In genomic region chr11:97684766-97685165, GRCm38 (mm10) we compare ENCODE assay signal across 9 mouse cellular contexts. TPM values are rescaled to one million over a fixed set of nuclear protein-coding genes. Genes with fewer than 3 reads are reported as not detected.
DNase-seq lines count a peak whose midpoint lies in the region; ATAC-seq and TF ChIP-seq lines count a peak whose summit lies in the region.
"Had no signal": no experiment of that assay in that cellular context is flagged by ENCODE, and none has a peak within 500 bp of the region (broad histone marks: within the 10 kb centered on the region; RNA-seq: fewer than 3 reads in every experiment).

No protein-coding gene starts in this region.

- TF ChIP-seq CTCF in lung, embryonic 14.5 days (IDR thresholded peaks at IDR 0.05; ENCODE audit: low read depth): no peak

- H3K9ac ChIP-seq in forebrain, embryonic 16.5 days (replicated peaks; ENCODE audit: low read depth, low read length): no peak overlapping the region
- H3K9ac ChIP-seq in lung, embryonic 14.5 days: no peak overlapping the region
- no peak overlapping the region for H3K9ac ChIP-seq in heart, embryonic 11.5 days (ENCODE audit: low read depth, low read length)
- H3K9ac ChIP-seq in limb, embryonic 13.5 days: no peak overlapping the region

- ATAC-seq in forebrain, embryonic 16.5 days: no peak
- ATAC-seq in lung, embryonic 14.5 days (ENCODE audit: insufficient read depth): no peak
- no peak for ATAC-seq in heart, embryonic 11.5 days (replicated peaks; ENCODE audit: insufficient number of reproducible peaks, low FRiP score, low TSS enrichment)
- ATAC-seq in limb, embryonic 13.5 days (ENCODE audit: low FRiP score, low read depth): no peak

- DNase-seq in forebrain, embryonic 10.5 days (ENCODE audit: extremely low spot score, low spot score): no peak
- DNase-seq in lung, embryonic 14.5 days: no peak
- DNase-seq in lung, postnatal 14 days: no peak
- no peak for DNase-seq in Muller cell, postnatal 12 days (ENCODE audit: inconsistent ontology term)
- no peak for DNase-seq in retina, postnatal 1 day

- H3K9me3 ChIP-seq in forebrain, embryonic 10.5 days: no peaks in the 10 kb centered on the region
- no peaks in the 10 kb centered on the region for H3K9me3 ChIP-seq in forebrain, embryonic 16.5 days (ENCODE audit: control insufficient read depth, low read length)
- H3K9me3 ChIP-seq in lung, embryonic 14.5 days (ENCODE audit: low read depth, low read length): no peaks in the 10 kb centered on the region
- no peaks in the 10 kb centered on the region for H3K9me3 ChIP-seq in heart, embryonic 11.5 days (replicated peaks; ENCODE audit: control insufficient read depth, low read length)
- H3K9me3 ChIP-seq in limb, embryonic 13.5 days: no peaks in the 10 kb centered on the region

- peaks cover 71% of the 10 kb centered on the region for H3K36me3 ChIP-seq in forebrain, embryonic 10.5 days (replicated peaks)
- peaks cover 4% of the 10 kb centered on the region; the same call in 1 of the 2 replicates for H3K36me3 ChIP-seq in forebrain, embryonic 16.5 days (ENCODE audit: control insufficient read depth, insufficient read depth)
- peaks cover 41% of the 10 kb centered on the region for H3K36me3 ChIP-seq in lung, embryonic 14.5 days (ENCODE audit: insufficient read depth)
- H3K36me3 ChIP-seq in heart, embryonic 11.5 days (ENCODE audit: control insufficient read depth, insufficient read depth, low read length): peaks cover 15% of the 10 kb centered on the region
- peaks cover 48% of the 10 kb centered on the region for H3K36me3 ChIP-seq in limb, embryonic 13.5 days

- H3K27ac ChIP-seq in forebrain, embryonic 10.5 days: 0 out of 2 replicates have a peak overlapping the region, but pooled peaks have one; percentile 77
- no peak overlapping the region for H3K27ac ChIP-seq in forebrain, embryonic 16.5 days (ENCODE audit: low read length)
- H3K27ac ChIP-seq in lung, embryonic 14.5 days (ENCODE audit: low read depth): 0 out of 2 replicates have a peak overlapping the region, but pooled peaks have one; percentile 36
- H3K27ac ChIP-seq in heart, embryonic 11.5 days (ENCODE audit: low read depth, low read length): peak overlapping the region; percentile 59; the same call in 1 of the 2 replicates
- H3K27ac ChIP-seq in limb, embryonic 13.5 days: no peak overlapping the region

- H3K4me1 ChIP-seq in forebrain, embryonic 10.5 days: peaks cover 47% of the 10 kb centered on the region
- peaks cover 14% of the 10 kb centered on the region for H3K4me1 ChIP-seq in forebrain, embryonic 16.5 days (replicated peaks; ENCODE audit: control insufficient read depth, insufficient read depth, low read length)
- peaks cover 10% of the 10 kb centered on the region; the same call in 1 of the 2 replicates for H3K4me1 ChIP-seq in lung, embryonic 14.5 days (ENCODE audit: insufficient read depth)
- peaks cover 10% of the 10 kb centered on the region for H3K4me1 ChIP-seq in heart, embryonic 11.5 days (ENCODE audit: control insufficient read depth, insufficient read depth, low read length)
- H3K4me1 ChIP-seq in limb, embryonic 13.5 days: peaks cover 26% of the 10 kb centered on the region

- H3K27me3 ChIP-seq in forebrain, embryonic 10.5 days (ENCODE audit: poor library complexity, severe bottlenecking): 0 out of 2 replicates have a peak, but pooled peaks cover 3% of the 10 kb centered on the region
- no peaks in the 10 kb centered on the region for H3K27me3 ChIP-seq in forebrain, embryonic 16.5 days (replicated peaks; ENCODE audit: control insufficient read depth, insufficient read depth, low read length)
- H3K27me3 ChIP-seq in lung, embryonic 14.5 days (ENCODE audit: insufficient read depth, low read length): no peaks in the 10 kb centered on the region
- no peaks in the 10 kb centered on the region for H3K27me3 ChIP-seq in heart, embryonic 11.5 days (ENCODE audit: control insufficient read depth, insufficient read depth, low read length)
- H3K27me3 ChIP-seq in limb, embryonic 13.5 days: no peaks in the 10 kb centered on the region

- WGBS in forebrain, embryonic 10.5 days: 44% methylated on average over 7 of the region's 7 CpGs
- 55% methylated on average over 7 of the region's 7 CpGs for WGBS in forebrain, embryonic 16.5 days
- WGBS in lung, embryonic 14.5 days: 33% methylated on average over 7 of the region's 7 CpGs
- WGBS in heart, embryonic 11.5 days (ENCODE audit: insufficient replicate concordance): 34% methylated on average over 7 of the region's 7 CpGs
- 34% methylated on average over 7 of the region's 7 CpGs for WGBS in limb, embryonic 13.5 days

- H3K4me3 ChIP-seq in forebrain, embryonic 10.5 days: peak overlapping the region; percentile 56; the same call in 1 of the 2 replicates
- H3K4me3 ChIP-seq in forebrain, embryonic 16.5 days (replicated peaks; ENCODE audit: low read length): no peak overlapping the region
- no peak overlapping the region for H3K4me3 ChIP-seq in lung, embryonic 14.5 days (ENCODE audit: low read depth, low read length)
- no peak overlapping the region for H3K4me3 ChIP-seq in heart, embryonic 11.5 days (ENCODE audit: low read depth, low read length)
- H3K4me3 ChIP-seq in limb, embryonic 13.5 days: no peak overlapping the region

- no peak overlapping the region for H3K4me2 ChIP-seq in forebrain, embryonic 16.5 days (ENCODE audit: low read length)
- peak overlapping the region; percentile 67; the same call in 1 of the 2 replicates for H3K4me2 ChIP-seq in lung, embryonic 14.5 days
- no peak overlapping the region; the same call in 1 of the 2 replicates for H3K4me2 ChIP-seq in heart, embryonic 11.5 days
- H3K4me2 ChIP-seq in limb, embryonic 13.5 days (replicated peaks): peak overlapping the region; percentile 84; the same call in 1 of the 2 replicates

RNA-seq across cellular contexts. Expression of gene Cisd3, which starts 0.9 kb away (rescaled TPM):
- polyA plus RNA-seq in forebrain, embryonic 10.5 days (2016; fragmentation: Nextera tagmentation; extraction: Ambion mirVana): 17.0 and 21.7 TPM in 2 replicates
- polyA plus RNA-seq in forebrain, embryonic 16.5 days (2015; fragmentation: Nextera tagmentation; extraction: Ambion mirVana): 14.6 and 15.4 TPM in 2 replicates
- 27.1 and 35.3 TPM in 2 replicates for polyA plus RNA-seq in lung, embryonic 14.5 days (2014; fragmentation: Nextera tagmentation; extraction: Ambion mirVana)
- 45.8 and 52.3 TPM in 2 replicates for polyA plus RNA-seq in heart, embryonic 11.5 days (2014; fragmentation: Nextera tagmentation; extraction: Ambion mirVana)
- 11.2 and 13.5 TPM in 2 replicates for polyA plus RNA-seq in limb, embryonic 13.5 days (2015; fragmentation: Nextera tagmentation; extraction: Ambion mirVana)
- polyA plus RNA-seq: erythroblast, embryonic 14.5 days had no signal

RNA-seq across cellular contexts. Expression of gene Pcgf2, which starts 15.5 kb away (rescaled TPM):
- 18.4 and 20.9 TPM in 2 replicates for polyA plus RNA-seq in forebrain, embryonic 10.5 days (2016; fragmentation: Nextera tagmentation; extraction: Ambion mirVana)
- polyA plus RNA-seq in forebrain, embryonic 16.5 days (2015; fragmentation: Nextera tagmentation; extraction: Ambion mirVana): 14.8 and 19.8 TPM in 2 replicates
- polyA plus RNA-seq in lung, embryonic 14.5 days (2014; fragmentation: Nextera tagmentation; extraction: Ambion mirVana): 16.0 and 19.7 TPM in 2 replicates
- 10.3 and 16.4 TPM in 2 replicates for polyA plus RNA-seq in heart, embryonic 11.5 days (2014; fragmentation: Nextera tagmentation; extraction: Ambion mirVana)
- polyA plus RNA-seq in limb, embryonic 13.5 days (2015; fragmentation: Nextera tagmentation; extraction: Ambion mirVana): 20.7 and 21.3 TPM in 2 replicates

RNA-seq across cellular contexts. Expression of gene Psmb3, which starts 18.4 kb away (rescaled TPM):
- polyA plus RNA-seq in forebrain, embryonic 10.5 days (2016; fragmentation: Nextera tagmentation; extraction: Ambion mirVana): 627 and 634 TPM in 2 replicates
- 403 and 431 TPM in 2 replicates for polyA plus RNA-seq in forebrain, embryonic 16.5 days (2015; fragmentation: Nextera tagmentation; extraction: Ambion mirVana)
- polyA plus RNA-seq in lung, embryonic 14.5 days (2014; fragmentation: Nextera tagmentation; extraction: Ambion mirVana): 496 and 514 TPM in 2 replicates
- 416 and 447 TPM in 2 replicates for polyA plus RNA-seq in heart, embryonic 11.5 days (2014; fragmentation: Nextera tagmentation; extraction: Ambion mirVana)
- 490 and 497 TPM in 2 replicates for polyA plus RNA-seq in limb, embryonic 13.5 days (2015; fragmentation: Nextera tagmentation; extraction: Ambion mirVana)

RNA-seq across cellular contexts. Expression of gene Mllt6, which starts 21.6 kb away (rescaled TPM):
- 1.5 and 2.5 TPM in 2 replicates for polyA plus RNA-seq in forebrain, embryonic 10.5 days (2016; fragmentation: Nextera tagmentation; extraction: Ambion mirVana)
- polyA plus RNA-seq in forebrain, embryonic 16.5 days (2015; fragmentation: Nextera tagmentation; extraction: Ambion mirVana): 4.2 and 5.1 TPM in 2 replicates
- 5.2 TPM in 2 replicates for polyA plus RNA-seq in lung, embryonic 14.5 days (2014; fragmentation: Nextera tagmentation; extraction: Ambion mirVana)
- 2.9 and 3.3 TPM in 2 replicates for polyA plus RNA-seq in heart, embryonic 11.5 days (2014; fragmentation: Nextera tagmentation; extraction: Ambion mirVana)
- 2.9 and 3.3 TPM in 2 replicates for polyA plus RNA-seq in limb, embryonic 13.5 days (2015; fragmentation: Nextera tagmentation; extraction: Ambion mirVana)

RNA-seq across cellular contexts. Expression of gene Epop, which starts 55.3 kb away (rescaled TPM):
- polyA plus RNA-seq in forebrain, embryonic 10.5 days (2016; fragmentation: Nextera tagmentation; extraction: Ambion mirVana): 11.4 and 11.6 TPM in 2 replicates
- polyA plus RNA-seq in forebrain, embryonic 16.5 days (2015; fragmentation: Nextera tagmentation; extraction: Ambion mirVana): 2.1 and 2.6 TPM in 2 replicates
- 6.1 and 7.4 TPM in 2 replicates for polyA plus RNA-seq in lung, embryonic 14.5 days (2014; fragmentation: Nextera tagmentation; extraction: Ambion mirVana)
- polyA plus RNA-seq in heart, embryonic 11.5 days (2014; fragmentation: Nextera tagmentation; extraction: Ambion mirVana): 1.4 and 1.5 TPM in 2 replicates
- 3.5 and 4.6 TPM in 2 replicates for polyA plus RNA-seq in limb, embryonic 13.5 days (2015; fragmentation: Nextera tagmentation; extraction: Ambion mirVana)

Comparison
In these comparisons a context has a peak if more than half of its experiments do, and no peak if none do; other contexts are left out.
1. H3K27ac ChIP-seq: peak in forebrain, embryonic 10.5 days (single experiment), lung, embryonic 14.5 days (single experiment) and heart, embryonic 11.5 days (single experiment); none in forebrain, embryonic 16.5 days (single experiment) and limb, embryonic 13.5 days (single experiment).
2. H3K4me2 ChIP-seq: peak in lung, embryonic 14.5 days (single experiment) and limb, embryonic 13.5 days (single experiment); none in forebrain, embryonic 16.5 days (single experiment) and heart, embryonic 11.5 days (single experiment).